Mouse (Mus musculus) ovary, adult 10 weeks (tissue): ENCODE results near the gene Cyb561a3. TPM values are rescaled to one million over a fixed set of nuclear protein-coding genes. Genes with fewer than 3 reads are reported as not detected.

Experiments
- polyA plus RNA-seq: library from polyadenylated mRNA; stranded (reverse); fragments of 350-450 nt; fragmentation: Illumina TruSeq; extraction: RNeasy Lipid Tissue Mini Kit (QIAGEN cat#74804); gene quantifications from one replicate; pipeline ENCODE4 v1.2.3, GENCODE M21; 2014

The Cyb561a3 gene
- polyA plus RNA-seq: 2.4 TPM

GRCm38 (mm10) chr19:10576690-10577561, at the start of gene Cyb561a3, which contains the start of gene Tmem138:
TSS of gene Cyb561a3 (plus strand) at chr19:10577172.
TSS of gene Tmem138 (minus strand) at chr19:10577362.

GRCm38 (mm10) chr19:10555624-10556510, 21.1 kb upstream of the Cyb561a3 start, which contains the start of gene Tmem216:
TSS of gene Tmem216 (minus strand) at chr19:10556238.

DNA sequence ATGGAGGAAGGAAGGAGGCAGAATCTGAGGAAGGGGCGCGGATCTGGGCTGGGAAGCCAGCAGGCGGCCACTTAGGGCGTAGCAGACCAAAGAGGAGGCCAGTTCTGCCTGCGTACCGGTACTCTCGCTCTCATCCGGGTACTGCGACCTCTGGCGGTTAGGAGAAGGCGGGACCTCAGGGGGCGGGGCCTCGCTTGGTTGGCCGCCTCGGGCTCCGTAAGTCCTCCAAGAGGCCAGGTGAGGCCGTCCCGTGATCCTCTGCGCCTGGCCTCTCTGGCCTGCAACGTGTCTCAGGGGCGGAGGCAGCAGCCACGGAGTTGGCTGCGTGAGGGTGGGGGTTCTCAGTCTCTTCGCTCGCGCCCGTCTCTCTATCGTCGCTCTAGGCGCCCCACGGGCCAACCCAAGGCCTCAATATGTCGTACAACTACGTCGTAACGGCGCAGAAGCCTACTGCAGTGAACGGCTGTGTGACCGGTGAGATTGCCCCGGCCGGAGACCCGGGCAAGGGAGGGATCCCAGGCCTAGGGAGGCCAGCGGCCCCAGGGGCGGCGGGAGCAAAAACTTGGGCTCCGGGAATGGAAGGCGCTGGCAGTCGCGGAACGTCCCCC, 28.4 kb downstream of the Cyb561a3 start, which contains the start of the genes Ddb1 and Tkfc:
Gene Ddb1 (plus strand): TSS at position 35 of the 608 bp plus-strand sequence.
Gene Tkfc (minus strand): TSS at position 362 of the 608 bp plus-strand sequence.

DNA sequence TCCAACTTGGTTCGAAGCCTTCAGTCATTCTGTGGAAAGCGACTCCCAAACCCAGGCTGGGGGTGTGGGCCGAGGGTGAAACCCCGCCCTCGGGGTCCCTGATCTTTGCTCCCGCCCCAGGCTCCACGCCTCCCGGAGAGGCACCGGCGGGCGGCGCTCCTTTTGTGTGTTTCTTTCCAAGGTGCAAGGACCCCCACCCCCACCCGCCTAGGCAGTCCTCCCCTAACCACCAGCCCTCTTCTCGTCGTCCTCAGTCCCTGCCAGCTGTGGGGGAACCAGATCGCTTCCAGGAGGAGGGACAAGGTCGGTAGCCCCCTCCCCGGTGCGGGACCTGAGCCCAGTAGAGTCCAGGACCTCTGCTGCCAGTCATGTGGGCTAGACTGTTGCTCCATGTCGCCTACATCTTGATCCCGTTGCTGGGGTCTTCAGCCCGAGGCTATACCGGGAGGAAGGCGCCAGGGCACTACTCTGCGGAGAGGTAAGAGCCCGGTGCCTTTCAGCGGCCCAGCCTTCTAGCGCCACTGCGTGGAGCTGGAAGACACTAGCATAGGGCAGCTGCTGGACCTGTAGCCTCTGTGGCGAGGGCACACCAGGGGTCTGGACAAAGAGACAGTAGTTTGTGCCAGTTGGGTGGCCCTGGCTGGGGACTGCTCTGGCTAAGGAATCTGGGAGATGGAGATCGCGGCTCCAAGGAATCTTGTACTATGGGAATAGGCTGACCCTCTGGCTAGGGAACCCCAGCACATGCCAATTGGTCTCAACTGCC, 57.3 kb downstream of the Cyb561a3 start, which contains the start of gene Vwce:
Gene Vwce (plus strand): TSS at position 108 of the 766 bp plus-strand sequence.

Other genes with a start within 250 kb of the Cyb561a3 start
- gene Syt7, start 188.1 kb upstream of the Cyb561a3 start, polyA plus RNA-seq: 12.6 TPM
- gene Lrrc10b, start 119.7 kb upstream of the Cyb561a3 start, polyA plus RNA-seq: 1.5 TPM
- gene Ppp1r32, start 94.2 kb upstream of the Cyb561a3 start, polyA plus RNA-seq: 0.46 TPM
- 60.6 TPM for gene Cpsf7, start 51.9 kb upstream of the Cyb561a3 start, polyA plus RNA-seq
- gene Sdhaf2, start 51.0 kb upstream of the Cyb561a3 start, polyA plus RNA-seq: 64.2 TPM
- gene Tmem216, start 20.9 kb upstream of the Cyb561a3 start, polyA plus RNA-seq: 3.9 TPM
- 11.9 TPM for gene Tmem138, start 190 bp downstream of the Cyb561a3 start, polyA plus RNA-seq
- 102 TPM for gene Ddb1, start 28.2 kb downstream of the Cyb561a3 start, polyA plus RNA-seq
- gene Tkfc, start 28.5 kb downstream of the Cyb561a3 start, polyA plus RNA-seq: 2.5 TPM
- gene Vwce, start 57.0 kb downstream of the Cyb561a3 start, polyA plus RNA-seq: not detected
- gene Pga5, start 100.9 kb downstream of the Cyb561a3 start, polyA plus RNA-seq: not detected
- gene Vps37c, start 111.6 kb downstream of the Cyb561a3 start, polyA plus RNA-seq: 1.8 TPM
- gene Cd5, start 161.8 kb downstream of the Cyb561a3 start, polyA plus RNA-seq: not detected